8 mouse cellular contexts compared by ENCODE assay signal in genomic region chr17:10318561-10319430, GRCm38 (mm10). TPM values are rescaled to one million over a fixed set of nuclear protein-coding genes. Genes with fewer than 3 reads are reported as not detected.
DNase-seq lines count a peak whose midpoint lies in the region; ATAC-seq and TF ChIP-seq lines count a peak whose summit lies in the region.

No protein-coding gene starts in this region.

- H3K27me3 ChIP-seq in E14TG2a.4 (ENCODE audit: insufficient read depth, low read length): no peaks in the 10 kb centered on the region
- H3K27me3 ChIP-seq in heart, embryonic 16.5 days (ENCODE audit: control insufficient read depth, insufficient read depth, low read length): no peaks in the 10 kb centered on the region
- no peaks in the 10 kb centered on the region for H3K27me3 ChIP-seq in liver, postnatal 0 days (ENCODE audit: insufficient read depth, low read length)
- no peaks in the 10 kb centered on the region for H3K27me3 ChIP-seq in neural tube, embryonic 14.5 days (ENCODE audit: control insufficient read depth, insufficient read depth, low read length)

- no peak for TF ChIP-seq CTCF in E14TG2a.4 (conservative IDR thresholded peaks at IDR 0.05; ENCODE audit: low read length)
- no peak for TF ChIP-seq CTCF in liver, postnatal 0 days (IDR thresholded peaks at IDR 0.05; ENCODE audit: low read depth)

- ATAC-seq in erythroid progenitor cell, adult 5-6 weeks (replicated peaks; ENCODE audit: low FRiP score, poor library complexity, severe bottlenecking): peak; percentile 76
- peak; percentile 57 for ATAC-seq in heart, embryonic 16.5 days (replicated peaks; ENCODE audit: extremely low read depth, insufficient read depth, low FRiP score)
- ATAC-seq in liver, postnatal 0 days: peak; percentile 63
- ATAC-seq in neural tube, embryonic 14.5 days (ENCODE audit: low read depth): peak; percentile 60

- peak overlapping the region; percentile 98 for H3K27ac ChIP-seq in brown adipose tissue, adult 24 weeks (replicated peaks; ENCODE audit: low read depth, low read length)
- peak overlapping the region; percentile 100 for H3K27ac ChIP-seq in heart, embryonic 16.5 days (ENCODE audit: low read length)
- peak overlapping the region; percentile 100 for H3K27ac ChIP-seq in liver, postnatal 0 days (ENCODE audit: low read depth)
- H3K27ac ChIP-seq in neural tube, embryonic 14.5 days (ENCODE audit: low read depth, low read length): peak overlapping the region; percentile 98

- peak overlapping the region; percentile 31; the same call in 1 of the 2 replicates for H3K4me2 ChIP-seq in heart, embryonic 16.5 days (ENCODE audit: low read depth, low read length)
- H3K4me2 ChIP-seq in liver, postnatal 0 days (ENCODE audit: low read depth, low read length): peak overlapping the region; percentile 94
- H3K4me2 ChIP-seq in neural tube, embryonic 14.5 days (ENCODE audit: low read depth, low read length): peak overlapping the region; percentile 55

- TF ChIP-seq EP300 in liver, postnatal 0 days (IDR thresholded peaks at IDR 0.05; ENCODE audit: low read depth): no peak

- no peaks in the 10 kb centered on the region for H3K9me3 ChIP-seq in E14TG2a.4 (ENCODE audit: low read length)
- H3K9me3 ChIP-seq in heart, embryonic 16.5 days (replicated peaks; ENCODE audit: control insufficient read depth, low read length): no peaks in the 10 kb centered on the region
- no peaks in the 10 kb centered on the region for H3K9me3 ChIP-seq in liver, postnatal 0 days (ENCODE audit: low read length)
- no peaks in the 10 kb centered on the region for H3K9me3 ChIP-seq in neural tube, embryonic 14.5 days (ENCODE audit: control insufficient read depth, low read length)

- H3K4me1 ChIP-seq in E14TG2a.4 (replicated peaks; ENCODE audit: low read depth, low read length): peaks cover 46% of the 10 kb centered on the region
- H3K4me1 ChIP-seq in brown adipose tissue, adult 24 weeks (ENCODE audit: control insufficient read depth, insufficient read depth, insufficient read length, low read length): peaks cover 6% of the 10 kb centered on the region
- peaks cover 14% of the 10 kb centered on the region for H3K4me1 ChIP-seq in heart, embryonic 16.5 days (ENCODE audit: control insufficient read depth, insufficient read depth, low read length)
- peaks cover 11% of the 10 kb centered on the region; the same call in 1 of the 2 replicates for H3K4me1 ChIP-seq in liver, postnatal 0 days (ENCODE audit: insufficient read depth)
- H3K4me1 ChIP-seq in neural tube, embryonic 14.5 days (ENCODE audit: control insufficient read depth, insufficient read depth, low read length): peaks cover 23% of the 10 kb centered on the region

- H3K36me3 ChIP-seq in E14TG2a.4 (ENCODE audit: insufficient read depth, low read length): peaks cover 6% of the 10 kb centered on the region; the same call in 1 of the 2 replicates
- H3K36me3 ChIP-seq in heart, embryonic 16.5 days (ENCODE audit: control insufficient read depth, insufficient read depth): no peaks in the 10 kb centered on the region
- H3K36me3 ChIP-seq in liver, postnatal 0 days (replicated peaks; ENCODE audit: insufficient read depth, low read length): no peaks in the 10 kb centered on the region
- H3K36me3 ChIP-seq in neural tube, embryonic 14.5 days (ENCODE audit: control insufficient read depth, insufficient read depth, low read length): no peaks in the 10 kb centered on the region

- peak; percentile 89 for DNase-seq in kidney, postnatal 14 days
- peak; percentile 78 for DNase-seq in liver, postnatal 0 days
- DNase-seq in thymus, adult 18-20 months: peak; percentile 65 to 66

- peak overlapping the region; percentile 94 for H3K4me3 ChIP-seq in E14TG2a.4 (replicated peaks; ENCODE audit: low read length)
- H3K4me3 ChIP-seq in brown adipose tissue, adult 24 weeks (ENCODE audit: insufficient read depth, low read depth, low read length): peak overlapping the region; percentile 93
- H3K4me3 ChIP-seq in heart, embryonic 16.5 days (ENCODE audit: low read length): peak overlapping the region; percentile 97
- peak overlapping the region; percentile 81 for H3K4me3 ChIP-seq in liver, postnatal 0 days (ENCODE audit: low read depth, low read length)
- H3K4me3 ChIP-seq in neural tube, embryonic 14.5 days (ENCODE audit: low read depth, low read length): peak overlapping the region; percentile 88

- under 1% methylated on average over 61 of the region's 153 CpGs for WGBS in heart, embryonic 16.5 days
- under 1% methylated on average over 59 of the region's 153 CpGs for WGBS in liver, postnatal 0 days (ENCODE audit: insufficient replicate concordance)
- 0% methylated on average over 45 of the region's 153 CpGs for WGBS in neural tube, embryonic 14.5 days

- H3K9ac ChIP-seq in heart, embryonic 16.5 days (ENCODE audit: low read length): peak overlapping the region; percentile 100
- H3K9ac ChIP-seq in liver, postnatal 0 days (replicated peaks): peak overlapping the region; percentile 97
- peak overlapping the region; percentile 97 for H3K9ac ChIP-seq in neural tube, embryonic 14.5 days (replicated peaks; ENCODE audit: low read depth, low read length)

RNA-seq across cellular contexts. Expression of gene Qk, which starts 0.9 kb away (rescaled TPM):
- polyA plus RNA-seq in brown adipose tissue, adult 24 weeks (2012; ENCODE audit: insufficient read depth, insufficient read length, missing spikeins): 165 and 326 TPM in 2 replicates
- 154 and 211 TPM in 2 replicates for total RNA-seq in erythroid progenitor cell, adult 5-6 weeks (2015; ENCODE audit: low replicate concordance)
- 86.4 and 91.0 TPM in 2 replicates for total RNA-seq in erythroid progenitor cell, adult 5-6 weeks (2017; ENCODE audit: low replicate concordance)
- 38.1 and 39.9 TPM in 2 replicates for polyA plus RNA-seq in heart, embryonic 16.5 days (2015; fragmentation: Nextera tagmentation; extraction: Ambion mirVana)
- polyA plus RNA-seq in liver, postnatal 0 days (2015; fragmentation: Nextera tagmentation; extraction: Ambion mirVana): 9.1 and 9.9 TPM in 2 replicates
- 64.6 and 70.0 TPM in 2 replicates for polyA plus RNA-seq in neural tube, embryonic 14.5 days (2014; fragmentation: Nextera tagmentation; extraction: Ambion mirVana)

Comparison
In these comparisons a context has a peak if more than half of its experiments do, and no peak if none do; other contexts are left out.
1. Peak in every context shown above with its lines: DNase-seq, ATAC-seq, H3K4me3 ChIP-seq and H3K27ac ChIP-seq.
2. H3K4me2 ChIP-seq: peak in every context shown above with its lines; median percentile 94 in liver, postnatal 0 days; 55 in neural tube, embryonic 14.5 days; 31 in heart, embryonic 16.5 days.